Mouse (Mus musculus): ENCODE results near the gene Dync1li1.

GRCm38 (mm10) chr9:114731011-114731755 is 42.6 kb downstream of the Dync1li1 start, which contains the start of gene Cmtm6:
- TF ChIP-seq POLR2A (IDR thresholded peaks at IDR 0.05; ENCODE audit: borderline replicate concordance, insufficient read depth, low read length) = peak; percentile 76; the same call in 1 of the 2 replicates
- peak; percentile 40; the same call in 1 of the 2 replicates for TF ChIP-seq CTCF (IDR thresholded peaks at IDR 0.05; ENCODE audit: borderline replicate concordance, insufficient read depth, low read depth, low read length)

Measured in cerebellum, adult 2 months (tissue).